Mouse (Mus musculus) kidney, adult 2 months (tissue): ENCODE measurements around the gene Usp54.

Experiments
- CTCF ChIP-seq: fragments of 200-500 bp; conservative IDR thresholded peaks from 2 replicates; pipeline ENCODE4 v1.5.1; 2011; ENCODE audit warnings: low read depth, mild to moderate bottlenecking, control low read depth, low read length, moderate library complexity, mixed read lengths; ENCODE audit not compliant: insufficient read depth, insufficient read length
- POLR2A ChIP-seq: fragments of 200-500 bp; IDR thresholded peaks from one replicate; pipeline ENCODE4 v1.6.1; 2011; ENCODE audit warnings: low read depth, low read length, control low read depth

DNA sequence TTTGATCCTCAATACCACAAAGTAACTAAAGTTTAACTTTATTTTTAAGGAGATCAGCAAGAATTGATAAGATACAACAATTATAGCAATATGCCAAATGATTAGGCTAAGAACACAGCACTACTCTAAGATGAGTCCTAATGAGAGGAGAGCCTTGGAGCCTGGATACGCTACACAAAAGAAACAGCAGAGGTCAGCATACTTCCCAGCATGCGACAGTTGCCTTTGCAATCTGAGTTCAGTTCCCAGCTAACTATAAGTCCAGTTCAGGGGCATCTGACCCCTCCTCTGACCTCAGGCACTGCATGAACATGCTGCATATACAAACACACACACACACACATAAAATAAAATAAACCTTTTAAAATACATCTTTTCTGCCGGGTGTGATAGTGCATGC, 4.7 kb upstream of the Usp54 start:
- peak; percentile 21; the same call in 1 of the 2 replicates for TF ChIP-seq CTCF
- TF ChIP-seq POLR2A: no peak
